Mouse (Mus musculus): ENCODE measurements around the gene Cacna1d. TPM values are rescaled to one million over a fixed set of nuclear protein-coding genes. Genes with fewer than 3 reads are reported as not detected.

The Cacna1d gene
- polyA plus RNA-seq, 1 experiment from 2014 or later: 8.5 TPM

GRCm38 (mm10) chr14:30415830-30416229 is 75.4 kb downstream of the Cacna1d start:
- Histone ChIP-seq H3K9me3 (no peaks in the 10 kb centered on the region), H3K27ac (no peak overlapping the region), H3K36me3 (no peaks in the 10 kb centered on the region; the same call in 1 of the 2 replicates), H3K4me3 (no peak overlapping the region), H3K4me1 (peaks cover 19% of the 10 kb centered on the region), H3K27me3 (ENCODE audit: insufficient read depth, poor library complexity, severe bottlenecking) (no peaks in the 10 kb centered on the region)
- 91% methylated on average over 5 of the region's 5 CpGs for WGBS
- no peak for DNase-seq (ENCODE audit: low spot score)

GRCm38 (mm10) chr14:30414131-30414530 is 77.1 kb downstream of the Cacna1d start:
- DNase-seq (ENCODE audit: low spot score): no peak
- Histone ChIP-seq H3K4me1 (peaks cover 11% of the 10 kb centered on the region), H3K27ac (no peak overlapping the region), H3K36me3 (no peaks in the 10 kb centered on the region; the same call in 1 of the 2 replicates), H3K27me3 (ENCODE audit: insufficient read depth, poor library complexity, severe bottlenecking) (no peaks in the 10 kb centered on the region), H3K9me3 (no peaks in the 10 kb centered on the region), H3K4me3 (no peak overlapping the region)
- 70% methylated on average over 2 of the region's 2 CpGs for WGBS

GRCm38 (mm10) chr14:30409331-30409730 is 81.9 kb downstream of the Cacna1d start:
- 22% methylated on average over 4 of the region's 4 CpGs for WGBS
- DNase-seq (ENCODE audit: low spot score): peak; percentile 77

GRCm38 (mm10) chr14:30405456-30406225 is 85.6 kb downstream of the Cacna1d start:
- H3K4me3 ChIP-seq: peak overlapping the region; percentile 37; the same call in 1 of the 2 replicates
- H3K27ac ChIP-seq: peak overlapping the region; percentile 80

More at GRCm38 (mm10) chr14:30409331-30409730, 81.9 kb downstream of the Cacna1d start:
- no peak overlapping the region for H3K4me3 ChIP-seq
- H3K36me3 ChIP-seq: no peaks in the 10 kb centered on the region; the same call in 1 of the 2 replicates
- H3K27me3 ChIP-seq (ENCODE audit: insufficient read depth, poor library complexity, severe bottlenecking): no peaks in the 10 kb centered on the region
- no peaks in the 10 kb centered on the region for H3K9me3 ChIP-seq
- peaks cover 13% of the 10 kb centered on the region for H3K4me1 ChIP-seq
- H3K27ac ChIP-seq: peak overlapping the region; percentile 47; the same call in 1 of the 2 replicates

GRCm38 (mm10) chr14:30378306-30378705 is 112.9 kb downstream of the Cacna1d start:
- no peaks in the 10 kb centered on the region for H3K27me3 ChIP-seq (ENCODE audit: insufficient read depth, poor library complexity, severe bottlenecking)
- no peak for DNase-seq (ENCODE audit: low spot score)
- no peaks in the 10 kb centered on the region for H3K9me3 ChIP-seq
- H3K36me3 ChIP-seq: 0 out of 2 replicates have a peak, but pooled peaks cover 4% of the 10 kb centered on the region
- no peaks in the 10 kb centered on the region for H3K4me1 ChIP-seq
- WGBS: 64% methylated on average over 1 of the region's 1 CpGs
- H3K4me3 ChIP-seq: no peak overlapping the region
- no peak overlapping the region for H3K27ac ChIP-seq

More at GRCm38 (mm10) chr14:30405456-30406225, 85.6 kb downstream of the Cacna1d start:
- H3K27me3 ChIP-seq (ENCODE audit: insufficient read depth, poor library complexity, severe bottlenecking): no peaks in the 10 kb centered on the region
- H3K4me1 ChIP-seq: peaks cover 13% of the 10 kb centered on the region
- no peaks in the 10 kb centered on the region for H3K9me3 ChIP-seq
- H3K36me3 ChIP-seq: no peaks in the 10 kb centered on the region
- 27% methylated on average over 8 of the region's 8 CpGs for WGBS
- DNase-seq (ENCODE audit: low spot score): peak; percentile 38

GRCm38 (mm10) chr14:30372878-30373277 is 118.4 kb downstream of the Cacna1d start:
- DNase-seq (ENCODE audit: low spot score): no peak
- Histone ChIP-seq H3K4me1 (0 out of 2 replicates have a peak, but pooled peaks cover 6% of the 10 kb centered on the region), H3K27me3 (ENCODE audit: insufficient read depth, poor library complexity, severe bottlenecking) (no peaks in the 10 kb centered on the region), H3K4me3 (no peak overlapping the region), H3K9me3 (no peaks in the 10 kb centered on the region), H3K27ac (no peak overlapping the region), H3K36me3 (0 out of 2 replicates have a peak, but pooled peaks cover 4% of the 10 kb centered on the region)
- WGBS: 44% methylated on average over 1 of the region's 1 CpGs

- Histone ChIP-seq H3K27me3 (ENCODE audit: insufficient read depth, poor library complexity, severe bottlenecking) (no peaks in the 10 kb centered on the region), H3K4me1 (0 out of 2 replicates have a peak, but pooled peaks cover 6% of the 10 kb centered on the region), H3K36me3 (0 out of 2 replicates have a peak, but pooled peaks cover under 1% of the 10 kb centered on the region), H3K9me3 (no peaks in the 10 kb centered on the region), H3K4me3 (no peak overlapping the region), H3K27ac (no peak overlapping the region)
- no peak for DNase-seq (ENCODE audit: low spot score)
- 67% methylated on average over 2 of the region's 2 CpGs for WGBS
These were observed 120.2 kb downstream of the Cacna1d start for GRCm38 (mm10) chr14:30371070-30371469.

GRCm38 (mm10) chr14:30367074-30367473 is 124.2 kb downstream of the Cacna1d start:
- no peaks in the 10 kb centered on the region for H3K27me3 ChIP-seq (ENCODE audit: insufficient read depth, poor library complexity, severe bottlenecking)
- H3K4me3 ChIP-seq: no peak overlapping the region
- H3K27ac ChIP-seq: no peak overlapping the region
- DNase-seq (ENCODE audit: low spot score): no peak
- peaks cover 7% of the 10 kb centered on the region; the same call in 1 of the 2 replicates for H3K4me1 ChIP-seq
- no peaks in the 10 kb centered on the region for H3K9me3 ChIP-seq
- H3K36me3 ChIP-seq: no peaks in the 10 kb centered on the region
- WGBS: 61% methylated on average over 4 of the region's 4 CpGs

- 84% methylated on average over 5 of the region's 5 CpGs for WGBS
- Histone ChIP-seq H3K9me3 (no peaks in the 10 kb centered on the region), H3K27ac (no peak overlapping the region), H3K4me3 (no peak overlapping the region), H3K27me3 (ENCODE audit: insufficient read depth, poor library complexity, severe bottlenecking) (no peaks in the 10 kb centered on the region), H3K4me1 (peaks cover 7% of the 10 kb centered on the region; the same call in 1 of the 2 replicates), H3K36me3 (no peaks in the 10 kb centered on the region)
- DNase-seq (ENCODE audit: low spot score): no peak
These were observed 125.4 kb downstream of the Cacna1d start for GRCm38 (mm10) chr14:30365866-30366265.

- Histone ChIP-seq H3K27ac (no peak overlapping the region), H3K36me3 (no peaks in the 10 kb centered on the region), H3K4me1 (peaks cover 7% of the 10 kb centered on the region; the same call in 1 of the 2 replicates), H3K4me3 (no peak overlapping the region), H3K27me3 (ENCODE audit: insufficient read depth, poor library complexity, severe bottlenecking) (no peaks in the 10 kb centered on the region), H3K9me3 (no peaks in the 10 kb centered on the region)
- no peak for DNase-seq (ENCODE audit: low spot score)
- whole genome bisulfite sequencing: 63% methylated on average over 3 of the region's 3 CpGs
These were observed 127.6 kb downstream of the Cacna1d start for GRCm38 (mm10) chr14:30363487-30364167.

GRCm38 (mm10) chr14:30362370-30362769 is 128.9 kb downstream of the Cacna1d start:
- Histone ChIP-seq H3K36me3 (no peaks in the 10 kb centered on the region), H3K9me3 (no peaks in the 10 kb centered on the region), H3K4me1 (peaks cover 7% of the 10 kb centered on the region; the same call in 1 of the 2 replicates), H3K27me3 (ENCODE audit: insufficient read depth, poor library complexity, severe bottlenecking) (no peaks in the 10 kb centered on the region), H3K27ac (no peak overlapping the region), H3K4me3 (no peak overlapping the region)
- WGBS: 68% methylated on average over 4 of the region's 4 CpGs
- DNase-seq (ENCODE audit: low spot score): no peak

- DNase-seq (ENCODE audit: low spot score): no peak
These were observed 130.8 kb downstream of the Cacna1d start for GRCm38 (mm10) chr14:30360478-30360877.

GRCm38 (mm10) chr14:30360004-30360403 is 131.3 kb downstream of the Cacna1d start:
- 77% methylated on average over 6 of the region's 6 CpGs for WGBS
- no peak for DNase-seq (ENCODE audit: low spot score)
- Histone ChIP-seq H3K27ac (no peak overlapping the region), H3K4me3 (no peak overlapping the region), H3K4me1 (peaks cover 7% of the 10 kb centered on the region; the same call in 1 of the 2 replicates), H3K27me3 (ENCODE audit: insufficient read depth, poor library complexity, severe bottlenecking) (peaks cover 8% of the 10 kb centered on the region; the same call in 1 of the 2 replicates), H3K36me3 (no peaks in the 10 kb centered on the region), H3K9me3 (no peaks in the 10 kb centered on the region)

More at GRCm38 (mm10) chr14:30360478-30360877, 130.8 kb downstream of the Cacna1d start:
- Histone ChIP-seq H3K4me3 (no peak overlapping the region), H3K27ac (no peak overlapping the region), H3K27me3 (ENCODE audit: insufficient read depth, poor library complexity, severe bottlenecking) (peaks cover 4% of the 10 kb centered on the region; the same call in 1 of the 2 replicates), H3K4me1 (peaks cover 7% of the 10 kb centered on the region; the same call in 1 of the 2 replicates), H3K9me3 (no peaks in the 10 kb centered on the region), H3K36me3 (no peaks in the 10 kb centered on the region)
- WGBS: 77% methylated on average over 4 of the region's 4 CpGs
